Mouse (Mus musculus) c-Kit-positive CD71-positive TER-119-positive erythroid progenitor cells, embryonic 14.5 days (primary cell): ENCODE results near the gene Zfp184.

ENCODE experiments used
- DNase-seq: peaks from one replicate; pipeline ENCODE4 v3.0.0-alpha.2; 2013; ENCODE audit warnings: low spot score

Gene Zfp184

GRCm38 (mm10) chr13:21920681-21921233 is 24.1 kb upstream of the Zfp184 start:
- DNase-seq = no peak

DNA sequence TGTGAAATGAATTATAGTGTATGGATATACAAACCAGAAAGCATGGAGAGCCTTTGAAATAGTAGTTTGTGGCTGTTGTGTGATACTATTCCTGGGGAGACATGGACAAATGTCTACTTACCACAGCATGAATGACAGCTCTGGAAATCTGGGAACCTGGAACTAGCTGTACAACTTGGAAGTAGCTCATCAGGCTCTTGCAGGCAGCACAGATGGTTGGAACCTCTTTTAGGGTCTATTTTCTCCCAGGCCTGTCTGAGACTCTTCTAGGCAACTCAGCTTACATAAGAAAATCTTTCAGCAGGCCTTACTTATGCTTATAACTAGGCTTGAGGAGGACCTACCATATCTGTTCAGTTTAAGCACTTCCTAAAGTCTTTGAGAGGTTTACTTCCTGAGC is 21.5 kb upstream of the Zfp184 start:
- DNase-seq = no peak

DNA sequence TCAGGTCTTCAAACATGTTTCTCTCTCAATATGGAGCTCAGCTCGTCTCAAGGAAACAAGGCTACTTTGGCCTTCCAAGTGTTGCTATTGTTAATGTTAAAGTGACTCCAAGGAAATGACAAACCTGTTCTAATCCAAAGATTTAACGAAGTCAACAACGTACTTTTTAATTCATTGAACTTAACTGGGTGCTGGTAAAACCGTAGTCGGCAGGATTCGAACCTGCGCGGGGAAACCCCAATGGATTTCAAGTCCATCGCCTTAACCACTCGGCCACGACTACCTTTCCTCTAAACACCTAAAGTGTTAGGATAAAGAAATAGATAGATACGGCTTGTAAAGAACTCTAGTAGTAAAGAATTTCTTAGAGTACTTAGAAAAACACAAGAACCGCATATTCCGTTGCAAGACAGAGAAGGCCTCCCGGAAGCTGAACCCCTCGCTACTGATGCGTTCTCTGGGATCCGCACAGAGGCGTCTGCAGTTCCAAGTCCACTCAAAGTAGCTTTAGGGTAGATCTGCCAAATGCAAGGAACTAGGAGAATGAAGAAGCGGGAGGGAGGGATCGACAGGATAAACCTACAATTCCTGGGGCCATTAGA is 20.1 kb upstream of the Zfp184 start:
- DNase-seq = peak; percentile 74

- no peak for DNase-seq
Measured at GRCm38 (mm10) chr13:21930981-21931380, 13.9 kb upstream of the Zfp184 start.

- DNase-seq = no peak
Measured at GRCm38 (mm10) chr13:21931740-21932139, 13.2 kb upstream of the Zfp184 start.

- DNase-seq = peak; percentile 69
Measured at GRCm38 (mm10) chr13:21933626-21934548, 11.0 kb upstream of the Zfp184 start.

DNA sequence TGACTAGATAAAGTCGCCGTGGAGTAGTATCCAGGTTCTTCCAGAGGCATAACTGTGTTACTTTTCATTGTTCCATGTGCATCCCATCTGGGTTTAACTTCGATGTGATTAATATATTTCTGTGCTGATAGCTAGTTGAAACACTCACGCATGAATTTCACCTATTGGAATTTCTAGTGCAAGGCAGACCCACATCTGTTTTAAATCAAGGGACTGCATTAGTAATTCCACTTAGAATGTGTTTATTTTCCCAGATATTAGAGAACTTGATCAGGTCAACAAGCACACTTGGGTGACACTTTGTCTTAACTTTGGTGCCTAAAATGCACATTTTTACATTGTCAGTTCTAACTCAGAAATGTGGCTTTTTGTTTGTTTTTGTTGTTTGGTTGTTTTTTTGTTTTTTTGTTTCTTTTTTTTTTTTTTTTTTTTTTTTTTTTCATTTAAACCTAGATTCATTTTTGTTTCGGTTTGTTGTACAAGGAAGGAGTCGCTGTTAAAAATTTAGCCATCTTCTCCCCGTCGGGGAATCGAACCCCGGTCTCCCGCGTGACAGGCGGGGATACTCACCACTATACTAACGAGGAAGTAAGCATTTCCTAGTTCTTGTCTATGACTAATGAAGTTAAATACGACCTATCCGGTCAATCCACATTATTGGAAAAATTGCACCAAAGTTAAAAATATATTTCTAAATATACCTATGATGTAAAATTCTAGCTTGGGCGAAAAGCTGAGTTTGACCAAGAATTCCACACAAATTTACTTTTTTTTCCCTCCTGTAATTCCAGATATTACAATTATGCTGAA is 9.7 kb upstream of the Zfp184 start:
- peak; percentile 78 for DNase-seq

- no peak for DNase-seq
Measured at GRCm38 (mm10) chr13:21935833-21936232, 9.1 kb upstream of the Zfp184 start.

DNA sequence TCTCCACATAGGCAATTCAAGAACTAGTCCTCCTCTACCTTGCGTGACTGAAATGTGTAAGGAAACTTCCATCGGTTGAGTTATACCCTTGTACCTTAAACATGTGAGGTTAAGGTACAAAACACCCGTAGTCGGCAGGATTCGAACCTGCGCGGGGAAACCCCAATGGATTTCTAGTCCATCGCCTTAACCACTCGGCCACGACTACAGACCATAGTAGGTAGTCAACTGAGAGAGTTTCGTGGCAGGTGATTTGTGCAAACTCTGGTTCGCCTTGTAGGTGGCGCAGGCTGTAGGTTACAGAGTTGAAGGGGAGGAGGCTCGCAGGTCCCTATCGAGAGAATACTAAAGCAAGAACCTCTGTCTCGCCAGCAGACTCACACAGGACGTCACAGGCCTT is 7.9 kb upstream of the Zfp184 start:
- peak; percentile 96 for DNase-seq

GRCm38 (mm10) chr13:21940213-21940612 is 4.7 kb upstream of the Zfp184 start:
- DNase-seq = peak; percentile 98

- peak; percentile 75 for DNase-seq
Measured at GRCm38 (mm10) chr13:21940811-21941321, 4.0 kb upstream of the Zfp184 start.

- DNase-seq = no peak
Measured at GRCm38 (mm10) chr13:21943644-21944043, 1.2 kb upstream of the Zfp184 start.

DNA sequence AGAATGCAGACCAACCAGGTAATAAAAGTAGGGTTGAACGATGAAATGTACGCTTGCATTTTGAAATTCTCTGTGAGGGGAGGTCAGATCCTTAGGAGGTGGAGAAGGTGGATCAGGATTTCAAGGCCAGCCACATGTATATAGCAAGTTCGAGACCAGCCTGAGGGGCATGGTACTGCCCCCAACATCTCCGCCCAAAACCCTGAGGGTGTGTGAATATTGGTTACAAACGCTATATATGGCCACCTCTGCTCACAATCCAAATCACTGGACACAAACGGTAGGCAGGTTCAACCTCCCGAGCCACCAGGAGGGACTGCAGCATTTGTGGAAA is 335 bp upstream of the Zfp184 start:
- no peak for DNase-seq

DNA sequence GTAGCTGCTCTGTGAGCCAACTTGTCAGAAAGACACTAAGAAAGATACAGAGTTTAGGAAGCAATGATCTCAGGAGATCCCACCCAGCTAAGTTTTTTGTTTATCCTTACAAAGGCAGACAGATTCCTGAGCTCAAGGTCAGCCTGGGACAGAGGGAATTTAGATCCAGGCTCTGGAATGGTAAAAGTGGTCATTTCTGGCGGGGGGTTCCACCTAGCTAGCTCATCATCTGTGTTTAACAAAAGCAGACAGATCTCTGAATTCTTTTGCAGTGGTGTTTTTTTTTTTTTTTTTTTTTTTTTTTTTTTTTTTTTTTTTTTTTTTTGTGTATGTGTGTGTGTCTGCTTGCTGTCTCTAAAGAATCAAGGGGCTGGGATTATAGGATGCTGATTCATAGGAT is 24.4 kb downstream of the Zfp184 start:
- DNase-seq = no peak

DNA sequence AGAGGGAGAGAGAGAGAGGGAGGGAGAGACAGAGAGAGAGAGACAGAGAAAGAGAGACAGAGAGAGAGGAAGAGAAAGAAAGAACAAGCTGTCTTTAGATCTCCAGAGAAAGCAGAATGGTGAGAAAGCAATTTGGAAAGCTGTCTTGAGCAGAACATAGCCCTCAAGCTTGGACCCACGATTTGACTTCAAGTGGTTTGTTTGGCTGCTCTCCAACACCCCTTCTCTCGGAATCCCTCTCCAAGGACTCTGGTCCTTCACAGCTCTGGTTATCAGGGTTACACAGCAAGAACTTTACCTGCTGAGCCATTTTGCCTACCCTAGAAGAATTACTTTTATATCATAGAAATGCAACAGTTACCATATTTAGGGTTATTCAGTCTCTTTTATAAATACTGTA is 24.9 kb downstream of the Zfp184 start:
- no peak for DNase-seq

GRCm38 (mm10) chr13:21971641-21972040 is 26.7 kb downstream of the Zfp184 start:
- DNase-seq = peak; percentile 25

DNA sequence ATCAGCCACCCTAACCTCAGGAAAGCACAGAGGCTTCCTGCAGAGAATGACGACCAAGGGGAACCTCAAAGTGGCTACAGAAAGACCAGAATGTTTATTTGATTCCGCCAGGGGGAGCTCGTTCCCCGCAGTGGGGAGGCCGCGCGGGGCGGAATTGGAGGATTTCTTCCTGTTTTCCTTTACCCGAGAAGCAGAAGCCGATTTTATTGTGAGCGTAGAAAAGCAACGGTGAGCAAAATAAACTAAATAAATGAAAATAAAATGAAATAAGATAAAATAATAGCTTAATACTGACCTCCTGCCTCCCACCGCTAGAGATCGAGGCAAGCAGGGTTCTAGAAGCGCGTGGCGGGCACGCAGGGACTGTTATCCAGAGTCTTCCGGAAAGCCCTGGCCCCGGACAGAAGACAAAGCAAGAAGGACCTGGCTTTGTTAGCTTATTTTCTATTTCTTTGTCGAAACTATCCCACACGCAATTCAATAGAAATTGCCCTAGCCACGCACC is 29.4 kb downstream of the Zfp184 start:
- DNase-seq = peak; percentile 93

GRCm38 (mm10) chr13:21974726-21975473 is 30.0 kb downstream of the Zfp184 start:
- peak; percentile 87 for DNase-seq

DNA sequence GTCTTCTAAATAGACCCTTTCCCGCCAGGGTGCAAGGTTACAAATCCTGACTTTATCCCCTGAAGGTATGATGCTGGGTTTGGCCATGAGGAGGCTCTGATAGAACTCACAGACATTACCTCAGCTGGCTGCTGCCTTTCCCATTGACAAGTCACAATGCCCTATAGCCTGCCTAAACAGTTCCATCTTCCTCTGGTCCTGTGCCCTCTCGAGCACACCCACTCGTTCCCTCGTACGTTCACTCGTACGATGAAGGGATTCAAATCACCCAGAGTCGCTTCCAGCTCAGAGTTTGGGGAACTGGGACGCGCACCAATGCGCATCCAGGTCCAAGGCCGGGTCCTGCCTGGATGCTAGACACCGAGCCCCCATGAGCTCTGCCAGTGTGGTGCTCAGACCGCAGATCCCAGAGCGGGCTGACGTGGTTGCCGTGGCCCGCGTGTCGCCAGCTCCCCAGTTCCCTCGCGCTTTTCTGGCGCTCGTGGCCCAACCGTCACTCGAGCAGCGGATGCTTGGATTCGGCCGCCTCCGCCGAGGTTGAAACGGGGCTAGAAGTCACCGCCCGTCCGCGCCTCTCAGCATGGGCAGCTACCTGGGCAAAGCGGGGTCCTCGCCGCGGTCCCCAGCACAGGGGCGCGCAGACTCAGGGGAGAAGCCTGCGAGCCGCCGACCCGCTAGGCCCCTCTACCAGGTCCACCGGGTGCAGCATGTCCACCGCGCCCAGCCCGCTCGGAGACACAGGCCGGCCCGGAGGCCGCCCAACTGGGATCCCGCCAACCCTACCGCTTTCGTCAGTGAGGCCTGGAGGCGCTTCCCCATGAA is 36.3 kb downstream of the Zfp184 start, which contains the start of gene Pom121l2:
TSS of gene Pom121l2 (plus strand) at position 214 of the 822 bp plus-strand sequence.
- no peak for DNase-seq

- no peak for DNase-seq
Measured at GRCm38 (mm10) chr13:21981803-21982193, 36.9 kb downstream of the Zfp184 start.
